Mouse (Mus musculus) embryonic facial prominence, embryonic 13.5 days (tissue): ENCODE results near the gene Olfr926. TPM values are rescaled to one million over a fixed set of nuclear protein-coding genes. Genes with fewer than 3 reads are reported as not detected.
"Not testable (repeated sequence)": the region's sequence is repeated elsewhere in the genome, so short reads cannot be mapped to it uniquely, and the experiment has no call there.

Source experiments
- ATAC-seq: fragments of 200-750 bp; cut with Nextera tagmentation; 2 replicates; pipeline ENCODE4 v1.8.0; 2017; ENCODE audit warnings: low read depth; ENCODE audit not compliant: insufficient number of reproducible peaks, insufficient read depth, low FRiP score, low TSS enrichment
- H3K27ac ChIP-seq: fragments of 300-500 bp; sonication (generic); 2 replicates; pipeline ENCODE4 v1.5.1; 2015; ENCODE audit warnings: moderate library complexity, mild to moderate bottlenecking, inconsistent platforms
- H3K27me3 ChIP-seq: fragments of 300-500 bp; sonication (generic); 2 replicates; pipeline ENCODE4 v1.6.1; 2015; ENCODE audit warnings: mild to moderate bottlenecking, inconsistent platforms
- H3K36me3 ChIP-seq: fragments of 300-500 bp; sonication (generic); 2 replicates; pipeline ENCODE4 v1.6.1; 2015; ENCODE audit warnings: mild to moderate bottlenecking, inconsistent platforms
- H3K4me1 ChIP-seq: fragments of 300-500 bp; sonication (generic); 2 replicates; pipeline ENCODE4 v1.6.1; 2015; ENCODE audit warnings: inconsistent platforms
- H3K4me2 ChIP-seq: fragments of 300-500 bp; sonication (generic); 2 replicates; pipeline ENCODE4 v1.6.1; 2015; ENCODE audit warnings: moderate library complexity, mild to moderate bottlenecking, inconsistent platforms
- H3K4me3 ChIP-seq: fragments of 300-500 bp; sonication (generic); 2 replicates; pipeline ENCODE4 v1.5.1; 2015; ENCODE audit warnings: mild to moderate bottlenecking, inconsistent platforms
- H3K9ac ChIP-seq: fragments of 300-500 bp; sonication (generic); 2 replicates; pipeline ENCODE4 v1.6.1; 2015; ENCODE audit warnings: mild to moderate bottlenecking, inconsistent platforms
- H3K9me3 ChIP-seq: fragments of 300-500 bp; sonication (generic); 2 replicates; pipeline ENCODE4 v1.6.1; 2016; ENCODE audit warnings: inconsistent platforms
- WGBS: fragments of 180-500 bp; shearing (Covaris S2); methylation state at CpG from one replicate; pipeline ENCODE4 v1.1.7; 2015; ENCODE audit warnings: mixed read lengths; 5-methylcytosine and 5-hydroxymethylcytosine counted together
- polyA plus RNA-seq: library from polyadenylated mRNA; unstranded; fragments of >200 nt; fragmentation: Nextera tagmentation; extraction: Ambion mirVana; gene quantifications from 2 replicates; pipeline ENCODE4 v1.2.1, GENCODE M21; 2015

Olfr926 gene
- polyA plus RNA-seq = not detected in 2 replicates

GRCm38 (mm10) chr9:38876826-38877225, at the start of gene Olfr926:
TSS of gene Olfr926 (plus strand) at chr9:38877126.
- Histone ChIP-seq H3K27me3 (no peaks in the 10 kb centered on the region), H3K4me2 (no peak within 1 kb of the TSS), H3K36me3 (no peaks in the 10 kb centered on the region), H3K4me1 (no peaks in the 10 kb centered on the region), H3K27ac (no peak within 1 kb of the TSS), H3K9me3 (peaks cover 6% of the 10 kb centered on the region), H3K9ac (no peak within 1 kb of the TSS), H3K4me3 (no peak within 1 kb of the TSS)
- ATAC-seq = no peak
- WGBS = 78% methylated on average over 2 of the region's 2 CpGs

- H3K9ac ChIP-seq = no peak overlapping the region
- H3K27ac ChIP-seq = no peak overlapping the region
- no peaks in the 10 kb centered on the region for H3K27me3 ChIP-seq
- no peaks in the 10 kb centered on the region for H3K4me1 ChIP-seq
- H3K4me2 ChIP-seq = no peak overlapping the region
- no peaks in the 10 kb centered on the region for H3K36me3 ChIP-seq
- WGBS = 77% methylated on average over 2 of the region's 2 CpGs
- ATAC-seq = no peak
- H3K4me3 ChIP-seq = no peak overlapping the region
- H3K9me3 ChIP-seq = no peaks in the 10 kb centered on the region
These were observed 43.9 kb upstream of the Olfr926 start for GRCm38 (mm10) chr9:38833027-38833426.

GRCm38 (mm10) chr9:38844149-38844548, 32.8 kb upstream of the Olfr926 start, which contains the start of gene Olfr924:
TSS of gene Olfr924 (plus strand) at chr9:38844449.
- H3K4me3 ChIP-seq = no peak within 1 kb of the TSS
- no peak for ATAC-seq
- no peak within 1 kb of the TSS for H3K27ac ChIP-seq
- no peaks in the 10 kb centered on the region for H3K27me3 ChIP-seq
- H3K4me1 ChIP-seq = no peaks in the 10 kb centered on the region
- WGBS = 86% methylated on average over 1 of the region's 1 CpGs
- no peaks in the 10 kb centered on the region for H3K36me3 ChIP-seq
- H3K9me3 ChIP-seq = no peaks in the 10 kb centered on the region
- H3K4me2 ChIP-seq = no peak within 1 kb of the TSS
- no peak within 1 kb of the TSS for H3K9ac ChIP-seq

- no peak within 1 kb of the TSS for H3K4me2 ChIP-seq
- no peaks in the 10 kb centered on the region for H3K9me3 ChIP-seq
- no peak within 1 kb of the TSS for H3K9ac ChIP-seq
- no peaks in the 10 kb centered on the region for H3K36me3 ChIP-seq
- H3K4me1 ChIP-seq = no peaks in the 10 kb centered on the region
- H3K27me3 ChIP-seq = no peaks in the 10 kb centered on the region
- no peak within 1 kb of the TSS for H3K4me3 ChIP-seq
- H3K27ac ChIP-seq = no peak within 1 kb of the TSS
- no peak for ATAC-seq
These were observed 22.2 kb upstream of the Olfr926 start, which contains the start of gene Olfr26 for GRCm38 (mm10) chr9:38854760-38855159. TSS of gene Olfr26 (plus strand) at chr9:38855060.

- not testable (repeated sequence) for H3K27me3 ChIP-seq, H3K4me3 ChIP-seq, H3K4me1 ChIP-seq, H3K4me2 ChIP-seq, H3K9ac ChIP-seq, ATAC-seq, H3K27ac ChIP-seq, H3K9me3 ChIP-seq, H3K36me3 ChIP-seq
- 58% methylated on average over 2 of the region's 2 CpGs for WGBS
These were observed 2.0 kb upstream of the Olfr926 start for GRCm38 (mm10) chr9:38874880-38875279.

Other genes with a start within 250 kb of the Olfr926 start
- gene Olfr916, start 217.3 kb upstream of the Olfr926 start, polyA plus RNA-seq = not detected in 2 replicates
- not detected in 2 replicates for gene Olfr917, start 211.3 kb upstream of the Olfr926 start, polyA plus RNA-seq
- gene Olfr918, start 202.5 kb upstream of the Olfr926 start, polyA plus RNA-seq = not detected in 2 replicates
- not detected in 2 replicates for gene Olfr919, start 173.5 kb upstream of the Olfr926 start, polyA plus RNA-seq
- 19.4 and 22.7 TPM in 2 replicates for gene Vwa5a, start 158.9 kb upstream of the Olfr926 start, polyA plus RNA-seq
- gene Olfr920, start 124.8 kb upstream of the Olfr926 start, polyA plus RNA-seq = 0.04 TPM in 1 of 2 replicates, not detected in the other
- gene Olfr921, start 104.1 kb upstream of the Olfr926 start, polyA plus RNA-seq = not detected in 2 replicates
- not detected in 2 replicates for gene Olfr922, start 62.5 kb upstream of the Olfr926 start, polyA plus RNA-seq
- 0.10 TPM in 1 of 2 replicates, not detected in the other for gene Olfr923, start 50.6 kb upstream of the Olfr926 start, polyA plus RNA-seq
- not detected in 2 replicates for gene Olfr924, start 32.7 kb upstream of the Olfr926 start, polyA plus RNA-seq
- not detected in 2 replicates for gene Olfr26, start 22.1 kb upstream of the Olfr926 start, polyA plus RNA-seq
- gene Olfr930, start 52.7 kb downstream of the Olfr926 start, polyA plus RNA-seq = not detected in 2 replicates
- not detected in 2 replicates for gene Olfr933, start 95.2 kb downstream of the Olfr926 start, polyA plus RNA-seq
- not detected in 2 replicates for gene Olfr934, start 111.2 kb downstream of the Olfr926 start, polyA plus RNA-seq
- gene Olfr935, start 122.6 kb downstream of the Olfr926 start, polyA plus RNA-seq = not detected in 2 replicates
- not detected in 2 replicates for gene Olfr146, start 146.3 kb downstream of the Olfr926 start, polyA plus RNA-seq
- gene Olfr937, start 187.8 kb downstream of the Olfr926 start, polyA plus RNA-seq = not detected in 2 replicates
- gene Olfr938, start 201.8 kb downstream of the Olfr926 start, polyA plus RNA-seq = not detected in 2 replicates